Mouse (Mus musculus): ENCODE results near the gene Hbb-bh2.

GRCm38 (mm10) chr7:103886152-103886551 lies 45.8 kb upstream of the Hbb-bh2 start, which contains the start of gene Olfr66:
- TF ChIP-seq POLR2A (IDR thresholded peaks at IDR 0.05; ENCODE audit: insufficient read depth, low read depth, low read length): no peak
- no peak for TF ChIP-seq CTCF (IDR thresholded peaks at IDR 0.05)
- no peak for TF ChIP-seq EP300 (IDR thresholded peaks at IDR 0.05; ENCODE audit: insufficient read depth, low read depth, low read length)
